Mouse (Mus musculus): ENCODE measurements at regions not wholly inside any gene's neighbourhood (a gene's known extent, or its start where the extent isn't known, plus 50 kb on each side); places are given as distances from the start of the nearest gene placed in this dataset.

GRCm38 (mm10) chr3:64965416-64965980 is 120.9 kb upstream of the Vmn2r7 start:
- TF ChIP-seq CTCF (IDR thresholded peaks at IDR 0.05; ENCODE audit: borderline replicate concordance, insufficient read depth, low read depth, low read length), result no peak
- no peak for TF ChIP-seq POLR2A (IDR thresholded peaks at IDR 0.05; ENCODE audit: borderline replicate concordance, insufficient read depth, low read length)
